ENCODE assay signal across 29 mouse cellular contexts in genomic region chr9:86736991-86737390, GRCm38 (mm10). TPM values are rescaled to one million over a fixed set of nuclear protein-coding genes. Genes with fewer than 3 reads are reported as not detected.
DNase-seq lines count a peak whose midpoint lies in the region; ATAC-seq lines count a peak whose summit lies in the region.
"Had no signal": no experiment of that assay in that cellular context is flagged by ENCODE, and none has a peak within 500 bp of the region (broad histone marks: within the 10 kb centered on the region; RNA-seq: fewer than 3 reads in every experiment).

No protein-coding gene starts in this region.

- DNase-seq in heart, embryonic 10.5 days (ENCODE audit: low spot score): peak; percentile 89
- no peak for DNase-seq in heart, adult 8-10 months (ENCODE audit: low spot score)
- no peak for DNase-seq in heart, postnatal 14 days
- DNase-seq in 3134 (ENCODE audit: extremely low read depth, insufficient read length, low spot score): peak; percentile 13
- peak; percentile 15 for DNase-seq in embryonic facial prominence, embryonic 10.5 days (ENCODE audit: low spot score)
- DNase-seq in natural killer cell, adult 2 months (ENCODE audit: low spot score in 2 of 2): no peak
- DNase-seq: adrenal gland, adult 8-10 months; cerebellum, adult 2 months; cerebellum, postnatal 14 days; gastrocnemius, adult 2 months; gastrocnemius, postnatal 36 days; kidney, adult 2 months; kidney, postnatal 4 days; liver, embryonic 13.5 days; lung, adult 18-20 months; lung, postnatal 4 days had no signal

- 25% methylated on average over 4 of the region's 4 CpGs for WGBS in heart, embryonic 10.5 days
- WGBS in heart, embryonic 15.5 days: 51% methylated on average over 4 of the region's 4 CpGs
- WGBS in embryonic facial prominence, embryonic 10.5 days: 95% methylated on average over 4 of the region's 4 CpGs

- no peak overlapping the region for H3K9ac ChIP-seq in heart, embryonic 15.5 days
- H3K9ac ChIP-seq: hindbrain, embryonic 15.5 days; limb, embryonic 13.5 days; liver, embryonic 13.5 days; midbrain, embryonic 13.5 days had no signal

- H3K36me3 ChIP-seq in heart, embryonic 10.5 days: no peaks in the 10 kb centered on the region
- no peaks in the 10 kb centered on the region for H3K36me3 ChIP-seq in heart, embryonic 15.5 days
- H3K36me3 ChIP-seq in embryonic facial prominence, embryonic 10.5 days (replicated peaks): no peaks in the 10 kb centered on the region
- H3K36me3 ChIP-seq: hindbrain, embryonic 10.5 days; hindbrain, embryonic 15.5 days; limb, embryonic 13.5 days; liver, embryonic 13.5 days; midbrain, embryonic 13.5 days had no signal

- H3K27me3 ChIP-seq in heart, embryonic 10.5 days (ENCODE audit: insufficient read depth, poor library complexity, severe bottlenecking): no peaks in the 10 kb centered on the region
- no peaks in the 10 kb centered on the region for H3K27me3 ChIP-seq in heart, embryonic 15.5 days
- 0 out of 2 replicates have a peak, but pooled peaks cover 3% of the 10 kb centered on the region for H3K27me3 ChIP-seq in embryonic facial prominence, embryonic 10.5 days (replicated peaks; ENCODE audit: low read depth, poor library complexity, severe bottlenecking)
- H3K27me3 ChIP-seq: hindbrain, embryonic 15.5 days; limb, embryonic 13.5 days; liver, embryonic 13.5 days; megakaryocyte, embryonic 14.5 days; midbrain, embryonic 13.5 days had no signal

- peak; percentile 73 for ATAC-seq in heart, embryonic 15.5 days (replicated peaks; ENCODE audit: insufficient number of reproducible peaks, insufficient read depth, low FRiP score, low read depth)
- no peak for ATAC-seq in granulocyte monocyte progenitor cell, adult 5-6 weeks (replicated peaks; ENCODE audit: poor library complexity, severe bottlenecking)
- ATAC-seq: CD4-positive, CD25-positive, alpha-beta regulatory T cell, adult 4 months; forebrain, embryonic 16.5 days; inflammation-experienced regulatory T-cells, adult 6 months; lung, postnatal 0 days; midbrain, embryonic 13.5 days had no signal

- no peak overlapping the region for H3K27ac ChIP-seq in heart, embryonic 10.5 days
- peak overlapping the region; percentile 66 for H3K27ac ChIP-seq in heart, embryonic 15.5 days
- no peak overlapping the region for H3K27ac ChIP-seq in embryonic facial prominence, embryonic 10.5 days (replicated peaks)
- H3K27ac ChIP-seq: gastrocnemius, adult 2 months; hindbrain, embryonic 10.5 days; hindbrain, embryonic 15.5 days; kidney, postnatal 0 days; limb, embryonic 13.5 days; liver, embryonic 13.5 days; midbrain, embryonic 13.5 days had no signal

- H3K4me1 ChIP-seq in heart, embryonic 10.5 days: peaks cover 11% of the 10 kb centered on the region
- H3K4me1 ChIP-seq in heart, embryonic 15.5 days (replicated peaks): peaks cover 21% of the 10 kb centered on the region
- no peaks in the 10 kb centered on the region for H3K4me1 ChIP-seq in embryonic facial prominence, embryonic 10.5 days
- H3K4me1 ChIP-seq: hindbrain, embryonic 15.5 days; limb, embryonic 13.5 days; liver, embryonic 13.5 days; midbrain, embryonic 13.5 days had no signal

- intact Hi-C loops in heart, postnatal 14 days (cut with DNase I): no loop called here

- H3K4me2 ChIP-seq in heart, embryonic 15.5 days: no peak overlapping the region
- H3K4me2 ChIP-seq: hindbrain, embryonic 15.5 days; limb, embryonic 13.5 days; liver, embryonic 13.5 days; midbrain, embryonic 13.5 days had no signal

- no peak overlapping the region for H3K4me3 ChIP-seq in heart, embryonic 10.5 days
- H3K4me3 ChIP-seq in heart, embryonic 15.5 days: no peak overlapping the region
- H3K4me3 ChIP-seq in embryonic facial prominence, embryonic 10.5 days: no peak overlapping the region
- H3K4me3 ChIP-seq: erythroblast, embryonic 14.5 days; gastrocnemius, adult 2 months; hindbrain, embryonic 10.5 days; hindbrain, embryonic 15.5 days; limb, embryonic 13.5 days; liver, embryonic 13.5 days; megakaryocyte, embryonic 14.5 days; midbrain, embryonic 13.5 days had no signal

- H3K9me3 ChIP-seq in heart, embryonic 10.5 days: no peaks in the 10 kb centered on the region
- no peaks in the 10 kb centered on the region for H3K9me3 ChIP-seq in heart, embryonic 15.5 days (replicated peaks)
- H3K9me3 ChIP-seq in embryonic facial prominence, embryonic 10.5 days: no peaks in the 10 kb centered on the region
- H3K9me3 ChIP-seq: hindbrain, embryonic 10.5 days; hindbrain, embryonic 15.5 days; limb, embryonic 13.5 days; liver, embryonic 13.5 days; megakaryocyte, embryonic 14.5 days; midbrain, embryonic 13.5 days had no signal

RNA-seq across cellular contexts. Expression of gene Prss35, which starts 6.5 kb away (rescaled TPM):
- 8.1 and 9.2 TPM in 2 replicates for polyA plus RNA-seq in heart, embryonic 10.5 days (2016; fragmentation: Nextera tagmentation; extraction: Ambion mirVana)
- total RNA-seq in heart, adult 8-10 months (2022): 1 to 10 TPM in 1 of 4 experiments, under 1 TPM in 3; 0.08 to 1.7 (median 0.33) TPM
- polyA plus RNA-seq in heart, embryonic 15.5 days (2015; fragmentation: Nextera tagmentation; extraction: Ambion mirVana): 46.5 and 56.4 TPM in 2 replicates
- 1 to 10 TPM in 1 of 2 experiments, under 1 TPM in 1; 0.49 to 1.2 TPM for total RNA-seq in heart, postnatal 14 days (2021)
- polyA plus RNA-seq in embryonic facial prominence, embryonic 10.5 days (2016; fragmentation: Nextera tagmentation; extraction: Ambion mirVana): 1.7 and 3.0 TPM in 2 replicates
- total RNA-seq in granulocyte monocyte progenitor cell, adult 5-6 weeks (2014; fragmentation: Nextera tagmentation): not detected in 2 replicates
- not detected in 2 replicates for total RNA-seq in granulocyte monocyte progenitor cell, adult 5-6 weeks (2017)
- polyA plus RNA-seq: CD4-positive, CD25-positive, alpha-beta regulatory T cell, adult 4 months; erythroblast, embryonic 14.5 days; inflammation-experienced regulatory T-cells, adult 6 months had no signal

RNA-seq across cellular contexts. Expression of gene Me1, which starts 41.2 kb away (rescaled TPM):
- polyA plus RNA-seq in heart, embryonic 10.5 days (2016; fragmentation: Nextera tagmentation; extraction: Ambion mirVana): 26.1 and 39.1 TPM in 2 replicates
- total RNA-seq in heart, adult 8-10 months (2022): 100 to 1,000 TPM; 113 to 144 (median 120) TPM
- polyA plus RNA-seq in heart, embryonic 15.5 days (2015; fragmentation: Nextera tagmentation; extraction: Ambion mirVana): 27.9 and 32.4 TPM in 2 replicates
- total RNA-seq in heart, postnatal 14 days (2021): 10 to 100 TPM; 73.0 to 84.6 TPM
- 10.1 and 12.0 TPM in 2 replicates for polyA plus RNA-seq in embryonic facial prominence, embryonic 10.5 days (2016; fragmentation: Nextera tagmentation; extraction: Ambion mirVana)
- total RNA-seq in granulocyte monocyte progenitor cell, adult 5-6 weeks (2014; fragmentation: Nextera tagmentation): not detected in 2 replicates
- total RNA-seq in granulocyte monocyte progenitor cell, adult 5-6 weeks (2017): not detected in 2 replicates
- polyA plus RNA-seq: CD4-positive, CD25-positive, alpha-beta regulatory T cell, adult 4 months had no signal

Comparison
In these comparisons a context has a peak if more than half of its experiments do, and no peak if none do; other contexts are left out.
1. DNase-seq: peak in heart, embryonic 10.5 days (single experiment), 3134 (single experiment) and embryonic facial prominence, embryonic 10.5 days (single experiment); none in heart, adult 8-10 months (single experiment), heart, postnatal 14 days (0 of 2) and natural killer cell, adult 2 months (0 of 2).
2. RNA of gene Me1, which starts 41.2 kb away (total RNA-seq): 113 to 144 TPM in heart, adult 8-10 months and 73.0 to 84.6 TPM in heart, postnatal 14 days; not detected in granulocyte monocyte progenitor cell, adult 5-6 weeks; every median in the first group is over 10 times any median in the second.